Mouse (Mus musculus): ENCODE data around the gene Fam72a. TPM values are rescaled to one million over a fixed set of nuclear protein-coding genes. Genes with fewer than 3 reads are reported as not detected.

Gene Fam72a
- polyA plus RNA-seq, 1 experiment from 2014 or later, result 0.91 TPM

- no peaks in the 10 kb centered on the region for H3K36me3 ChIP-seq (replicated peaks; ENCODE audit: control insufficient read depth, insufficient read depth)
- H3K4me1 ChIP-seq (replicated peaks; ENCODE audit: control insufficient read depth, insufficient read depth, low read length), result peaks cover 13% of the 10 kb centered on the region; the same call in 1 of the 2 replicates
- ATAC-seq (ENCODE audit: low FRiP score), result no peak
- peak; percentile 33 for DNase-seq (ENCODE audit: low spot score)
- no peaks in the 10 kb centered on the region for H3K27me3 ChIP-seq (ENCODE audit: control insufficient read depth, insufficient read depth, low read length)
- no peak overlapping the region for H3K9ac ChIP-seq
- H3K9me3 ChIP-seq (ENCODE audit: control insufficient read depth, low read length), result no peaks in the 10 kb centered on the region
- no peak overlapping the region for H3K4me3 ChIP-seq (replicated peaks; ENCODE audit: low read length)
- WGBS, result 76% methylated on average over 4 of the region's 4 CpGs
- H3K4me2 ChIP-seq (replicated peaks), result no peak overlapping the region
- H3K27ac ChIP-seq, result no peak overlapping the region
Measured at GRCm38 (mm10) chr1:131493966-131494898, 33.5 kb upstream of the Fam72a start.

DNA sequence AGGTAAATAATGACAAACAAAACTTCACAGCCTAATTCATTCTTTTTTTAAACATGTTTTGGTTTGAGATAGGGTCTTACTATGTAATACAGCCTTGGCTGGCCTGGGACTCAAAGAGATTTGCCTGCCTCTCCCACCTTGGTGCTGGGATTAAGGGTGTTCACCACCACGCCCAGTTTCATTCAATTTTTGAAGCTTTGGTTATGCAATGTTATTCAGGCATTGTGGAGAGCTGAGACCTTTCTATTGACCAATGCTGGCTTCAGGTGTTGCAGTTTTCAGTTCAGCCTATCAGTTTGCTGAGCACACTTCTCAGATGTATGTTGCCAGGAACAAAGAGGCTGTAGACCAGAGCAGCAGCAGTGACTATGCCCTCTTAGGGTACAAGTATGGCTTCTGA is 29.5 kb upstream of the Fam72a start:
- Histone ChIP-seq H3K9ac (no peak overlapping the region), H3K36me3 (replicated peaks; ENCODE audit: control insufficient read depth, insufficient read depth) (no peaks in the 10 kb centered on the region), H3K27me3 (ENCODE audit: control insufficient read depth, insufficient read depth, low read length) (no peaks in the 10 kb centered on the region), H3K4me1 (replicated peaks; ENCODE audit: control insufficient read depth, insufficient read depth, low read length) (peaks cover 6% of the 10 kb centered on the region; the same call in 1 of the 2 replicates), H3K4me3 (replicated peaks; ENCODE audit: low read length) (no peak overlapping the region), H3K27ac (no peak overlapping the region), H3K9me3 (ENCODE audit: control insufficient read depth, low read length) (no peaks in the 10 kb centered on the region), H3K4me2 (replicated peaks) (no peak overlapping the region)
- 85% methylated on average over 1 of the region's 1 CpGs for WGBS
- DNase-seq (ENCODE audit: low spot score) (no peak), ATAC-seq (ENCODE audit: low FRiP score) (no peak)

GRCm38 (mm10) chr1:131501681-131502080 is 26.0 kb upstream of the Fam72a start:
- no peaks in the 10 kb centered on the region for H3K36me3 ChIP-seq (replicated peaks; ENCODE audit: control insufficient read depth, insufficient read depth)
- DNase-seq (ENCODE audit: low spot score) (no peak), ATAC-seq (ENCODE audit: low FRiP score) (no peak)

DNA sequence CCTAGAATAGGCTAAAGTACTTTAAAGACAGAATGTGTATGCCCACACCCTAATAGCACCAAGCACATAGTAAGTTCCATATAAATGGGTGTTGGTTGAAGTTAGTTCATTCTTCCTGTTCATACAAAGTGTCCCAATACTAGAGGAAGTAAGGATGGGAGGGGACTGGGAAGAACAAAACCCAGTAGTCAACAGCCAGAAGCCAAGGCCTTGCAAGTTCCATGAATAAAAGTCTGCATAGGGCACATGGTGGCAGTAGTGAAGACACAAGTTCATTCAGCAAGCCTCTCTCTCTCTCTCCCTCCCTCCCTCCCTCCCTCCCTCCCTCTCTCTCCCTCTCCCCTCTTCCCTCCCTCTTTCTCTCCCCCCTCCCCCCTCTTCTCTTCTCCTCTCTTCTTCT is 16.6 kb upstream of the Fam72a start:
- H3K4me1 ChIP-seq (replicated peaks; ENCODE audit: control insufficient read depth, insufficient read depth, low read length), result no peaks in the 10 kb centered on the region
- H3K27me3 ChIP-seq (ENCODE audit: control insufficient read depth, insufficient read depth, low read length), result no peaks in the 10 kb centered on the region
- H3K4me3 ChIP-seq (replicated peaks; ENCODE audit: low read length), result no peak overlapping the region
- H3K9ac ChIP-seq, result no peak overlapping the region
- H3K4me2 ChIP-seq (replicated peaks), result no peak overlapping the region
- no peaks in the 10 kb centered on the region for H3K36me3 ChIP-seq (replicated peaks; ENCODE audit: control insufficient read depth, insufficient read depth)
- DNase-seq (ENCODE audit: low spot score), result no peak
- H3K27ac ChIP-seq, result no peak overlapping the region
- H3K9me3 ChIP-seq (ENCODE audit: control insufficient read depth, low read length), result no peaks in the 10 kb centered on the region
- ATAC-seq (ENCODE audit: low FRiP score), result no peak

More at GRCm38 (mm10) chr1:131501681-131502080, 26.0 kb upstream of the Fam72a start:
- H3K9me3 ChIP-seq (ENCODE audit: control insufficient read depth, low read length), result no peaks in the 10 kb centered on the region
- 88% methylated on average over 1 of the region's 1 CpGs for WGBS
- no peak overlapping the region for H3K4me3 ChIP-seq (replicated peaks; ENCODE audit: low read length)
- no peak overlapping the region for H3K27ac ChIP-seq
- no peak overlapping the region for H3K4me2 ChIP-seq (replicated peaks)
- no peak overlapping the region for H3K9ac ChIP-seq
- no peaks in the 10 kb centered on the region for H3K4me1 ChIP-seq (replicated peaks; ENCODE audit: control insufficient read depth, insufficient read depth, low read length)
- no peaks in the 10 kb centered on the region for H3K27me3 ChIP-seq (ENCODE audit: control insufficient read depth, insufficient read depth, low read length)

DNA sequence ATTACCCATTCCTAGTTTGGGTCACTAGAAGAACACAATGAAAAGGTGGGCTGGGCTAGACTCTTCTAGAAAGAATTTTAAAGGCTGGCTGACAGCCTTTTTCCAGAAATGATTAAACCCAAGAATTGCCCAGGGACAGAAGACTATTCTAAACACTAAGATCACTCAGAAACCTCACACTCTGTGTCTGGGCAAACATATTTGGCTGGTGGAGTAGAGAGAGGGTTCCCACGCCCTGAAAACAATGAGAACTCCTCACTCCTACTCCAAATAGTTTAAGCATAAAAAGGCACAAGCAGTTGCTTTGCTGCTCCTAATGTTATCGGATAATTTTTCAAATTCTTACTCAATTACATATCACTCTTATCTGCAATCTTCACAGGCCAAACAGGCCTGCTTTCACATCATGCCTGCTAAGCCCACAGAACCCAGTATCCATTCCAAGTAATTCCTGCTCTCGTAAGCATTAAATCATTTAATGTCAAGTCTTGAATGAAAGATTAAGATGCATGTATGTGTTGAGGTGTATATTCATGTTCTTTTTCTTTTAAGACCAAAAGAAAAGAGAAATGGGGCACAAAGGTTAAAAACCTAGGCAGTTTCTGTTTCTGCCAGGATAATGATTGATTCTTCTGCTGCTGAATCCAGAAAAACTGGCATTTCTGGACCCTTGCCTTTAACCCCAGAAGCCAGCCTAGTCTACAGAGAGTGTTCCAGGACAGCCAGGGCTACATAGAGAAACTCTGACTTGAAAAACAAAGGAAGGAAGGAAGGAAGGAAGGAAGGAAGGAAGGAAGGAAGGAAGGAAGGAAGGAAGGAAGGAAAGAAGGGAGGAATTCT is 15.8 kb upstream of the Fam72a start:
- H3K4me2 ChIP-seq (replicated peaks), result no peak overlapping the region
- H3K27ac ChIP-seq, result no peak overlapping the region
- 76% methylated on average over 3 of the region's 3 CpGs for whole genome bisulfite sequencing
- H3K4me3 ChIP-seq (replicated peaks; ENCODE audit: low read length), result no peak overlapping the region
- H3K9me3 ChIP-seq (ENCODE audit: control insufficient read depth, low read length), result no peaks in the 10 kb centered on the region
- H3K4me1 ChIP-seq (replicated peaks; ENCODE audit: control insufficient read depth, insufficient read depth, low read length), result no peaks in the 10 kb centered on the region
- H3K9ac ChIP-seq, result no peak overlapping the region
- H3K27me3 ChIP-seq (ENCODE audit: control insufficient read depth, insufficient read depth, low read length), result no peaks in the 10 kb centered on the region
- ATAC-seq (ENCODE audit: low FRiP score), result no peak
- DNase-seq (ENCODE audit: low spot score), result no peak
- H3K36me3 ChIP-seq (replicated peaks; ENCODE audit: control insufficient read depth, insufficient read depth), result no peaks in the 10 kb centered on the region

- Histone ChIP-seq H3K9ac (no peak overlapping the region), H3K4me1 (replicated peaks; ENCODE audit: control insufficient read depth, insufficient read depth, low read length) (no peaks in the 10 kb centered on the region), H3K36me3 (replicated peaks; ENCODE audit: control insufficient read depth, insufficient read depth) (no peaks in the 10 kb centered on the region), H3K9me3 (ENCODE audit: control insufficient read depth, low read length) (no peaks in the 10 kb centered on the region), H3K4me3 (replicated peaks; ENCODE audit: low read length) (no peak overlapping the region), H3K27ac (no peak overlapping the region), H3K27me3 (ENCODE audit: control insufficient read depth, insufficient read depth, low read length) (no peaks in the 10 kb centered on the region), H3K4me2 (replicated peaks) (no peak overlapping the region)
- DNase-seq (ENCODE audit: low spot score) (no peak), ATAC-seq (ENCODE audit: low FRiP score) (no peak)
- 98% methylated on average over 2 of the region's 2 CpGs for WGBS
Measured at GRCm38 (mm10) chr1:131513136-131513535, 14.6 kb upstream of the Fam72a start.

DNA sequence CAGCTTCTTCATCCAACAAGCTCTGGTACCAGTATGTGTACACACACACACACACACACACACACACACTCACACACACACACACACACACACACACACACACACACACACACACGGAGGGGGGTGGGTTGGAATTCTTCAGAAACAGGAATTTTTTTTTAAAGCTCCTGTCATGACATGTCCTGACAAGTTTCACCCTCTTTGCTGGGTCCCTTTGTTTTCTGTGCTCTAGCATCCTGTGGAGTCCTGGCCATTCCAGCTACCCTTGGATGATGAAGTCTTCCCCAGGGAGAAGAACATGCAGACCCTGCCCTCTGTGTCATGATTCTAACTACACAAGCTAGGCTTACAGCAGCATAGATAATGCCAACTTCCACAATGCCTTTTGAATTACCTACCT is 13.5 kb upstream of the Fam72a start:
- ATAC-seq (ENCODE audit: low FRiP score) (no peak), DNase-seq (ENCODE audit: low spot score) (no peak)
- H3K27ac ChIP-seq, result no peak overlapping the region
- H3K4me2 ChIP-seq (replicated peaks), result no peak overlapping the region
- H3K4me1 ChIP-seq (replicated peaks; ENCODE audit: control insufficient read depth, insufficient read depth, low read length), result no peaks in the 10 kb centered on the region
- no peaks in the 10 kb centered on the region for H3K9me3 ChIP-seq (ENCODE audit: control insufficient read depth, low read length)
- no peaks in the 10 kb centered on the region for H3K36me3 ChIP-seq (replicated peaks; ENCODE audit: control insufficient read depth, insufficient read depth)
- WGBS, result 80% methylated on average over 1 of the region's 1 CpGs
- H3K9ac ChIP-seq, result no peak overlapping the region
- no peaks in the 10 kb centered on the region for H3K27me3 ChIP-seq (ENCODE audit: control insufficient read depth, insufficient read depth, low read length)
- H3K4me3 ChIP-seq (replicated peaks; ENCODE audit: low read length), result no peak overlapping the region

DNA sequence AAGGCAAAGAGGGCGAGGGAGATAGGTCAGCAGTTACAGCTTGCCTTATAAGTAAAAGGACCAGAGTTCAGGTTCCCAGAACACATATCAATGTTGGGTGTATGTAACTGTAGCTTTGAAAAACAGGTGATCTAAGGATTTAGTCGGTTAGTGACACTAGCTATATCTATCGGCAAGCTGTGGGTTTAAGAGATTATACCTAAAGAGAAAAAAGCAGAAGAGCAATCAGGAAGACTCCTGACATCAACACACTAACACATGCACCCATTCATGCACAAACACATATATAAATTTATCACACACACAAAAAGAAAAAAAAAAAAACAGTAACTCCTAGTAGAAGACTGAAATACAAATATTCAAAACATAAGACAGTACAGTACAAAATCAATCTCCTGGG is 11.1 kb upstream of the Fam72a start:
- ATAC-seq (ENCODE audit: low FRiP score), result no peak
- Histone ChIP-seq H3K9ac (no peak overlapping the region), H3K9me3 (ENCODE audit: control insufficient read depth, low read length) (no peaks in the 10 kb centered on the region), H3K4me3 (replicated peaks; ENCODE audit: low read length) (no peak overlapping the region), H3K4me1 (replicated peaks; ENCODE audit: control insufficient read depth, insufficient read depth, low read length) (peaks cover 15% of the 10 kb centered on the region), H3K27me3 (ENCODE audit: control insufficient read depth, insufficient read depth, low read length) (no peaks in the 10 kb centered on the region), H3K27ac (no peak overlapping the region), H3K36me3 (replicated peaks; ENCODE audit: control insufficient read depth, insufficient read depth) (no peaks in the 10 kb centered on the region), H3K4me2 (replicated peaks) (no peak overlapping the region)
- DNase-seq (ENCODE audit: low spot score), result no peak
- WGBS, result 99% methylated on average over 3 of the region's 3 CpGs

- Histone ChIP-seq H3K4me1 (replicated peaks; ENCODE audit: control insufficient read depth, insufficient read depth, low read length) (peaks cover 52% of the 10 kb centered on the region), H3K4me3 (replicated peaks; ENCODE audit: low read length) (peak overlapping the region; percentile 66), H3K4me2 (replicated peaks) (peak overlapping the region; percentile 77), H3K9ac (peak overlapping the region; percentile 75), H3K9me3 (ENCODE audit: control insufficient read depth, low read length) (no peaks in the 10 kb centered on the region), H3K27me3 (ENCODE audit: control insufficient read depth, insufficient read depth, low read length) (no peaks in the 10 kb centered on the region), H3K36me3 (replicated peaks; ENCODE audit: control insufficient read depth, insufficient read depth) (no peaks in the 10 kb centered on the region), H3K27ac (peak overlapping the region; percentile 17; the same call in 1 of the 2 replicates)
- DNase-seq (ENCODE audit: low spot score), result no peak
- no peak for ATAC-seq (ENCODE audit: low FRiP score)
- WGBS, result 33% methylated on average over 3 of the region's 3 CpGs
Measured at GRCm38 (mm10) chr1:131523794-131524193, 3.9 kb upstream of the Fam72a start.

Measured in hindbrain, embryonic 14.5 days (tissue).